Mouse (Mus musculus) kidney, adult 2 months (tissue): Measurements from ENCODE around the gene Slc6a9. TPM values are rescaled to one million over a fixed set of nuclear protein-coding genes. Genes with fewer than 3 reads are reported as not detected.

Experiments
- DNase-seq: peaks from one replicate; pipeline ENCODE4 v3.0.0; 2021
- H3K27ac ChIP-seq: fragments of 200-500 bp; 2 replicates; pipeline ENCODE4 v1.5.1; 2012; ENCODE audit warnings: low read depth, low read length, control low read depth, inconsistent platforms; ENCODE audit not compliant: insufficient read depth
- H3K27me3 ChIP-seq: fragments of 200-500 bp; replicated peaks from 2 replicates; pipeline ENCODE4 v1.6.1; 2012; ENCODE audit warnings: mild to moderate bottlenecking, moderate library complexity, low read length, inconsistent platforms; ENCODE audit not compliant: control insufficient read depth, insufficient read depth
- H3K36me3 ChIP-seq: fragments of 200-500 bp; 2 replicates; pipeline ENCODE4 v1.6.1; 2012; ENCODE audit warnings: mild to moderate bottlenecking, moderate library complexity, low read length, inconsistent platforms; ENCODE audit not compliant: control insufficient read depth, insufficient read depth
- H3K4me1 ChIP-seq: fragments of 200-500 bp; 2 replicates; pipeline ENCODE4 v1.6.1; 2011; ENCODE audit warnings: low read length; ENCODE audit not compliant: control insufficient read depth, insufficient read depth
- H3K4me3 ChIP-seq: fragments of 200-500 bp; 2 replicates; pipeline ENCODE4 v1.5.1; 2011; ENCODE audit warnings: mild to moderate bottlenecking, low read depth, low read length, control low read depth; ENCODE audit not compliant: insufficient read depth
- CTCF ChIP-seq: fragments of 200-500 bp; conservative IDR thresholded peaks from 2 replicates; pipeline ENCODE4 v1.5.1; 2011; ENCODE audit warnings: low read depth, mild to moderate bottlenecking, control low read depth, low read length, moderate library complexity, mixed read lengths; ENCODE audit not compliant: insufficient read depth, insufficient read length
- POLR2A ChIP-seq: fragments of 200-500 bp; IDR thresholded peaks from one replicate; pipeline ENCODE4 v1.6.1; 2011; ENCODE audit warnings: low read depth, low read length, control low read depth
- WGBS: fragments of 180-500 bp; shearing (Covaris S2); methylation state at CpG from one replicate; pipeline ENCODE4 v1.1.7; 2018; 5-methylcytosine and 5-hydroxymethylcytosine counted together
- polyA plus RNA-seq: library from polyadenylated mRNA; depleted of rRNA; stranded (reverse); fragments of >200 nt; gene quantifications from 2 replicates; pipeline ENCODE4 v1.2.3, GENCODE M21; 2012

The Slc6a9 gene
- polyA plus RNA-seq, 1 experiment = 19.2 TPM

- WGBS = 75% methylated on average over 8 of the region's 8 CpGs
- Histone ChIP-seq H3K4me3 (no peak overlapping the region), H3K27me3 (no peaks in the 10 kb centered on the region), H3K36me3 (peaks cover 2% of the 10 kb centered on the region; the same call in 1 of the 2 replicates), H3K4me1 (peaks cover 5% of the 10 kb centered on the region; the same call in 1 of the 2 replicates), H3K27ac (no peak overlapping the region)
- DNase-seq = no peak
- no peak for TF ChIP-seq CTCF
- TF ChIP-seq POLR2A = no peak
Observed at GRCm38 (mm10) chr4:117908834-117909453, 74.6 kb downstream of the Slc6a9 start.

- 92% methylated on average over 13 of the region's 13 CpGs for WGBS
Observed at GRCm38 (mm10) chr4:117912131-117912561, 77.8 kb downstream of the Slc6a9 start.

GRCm38 (mm10) chr4:117912685-117913273 lies 78.5 kb downstream of the Slc6a9 start:
- no peak overlapping the region for H3K27ac ChIP-seq
- 52% methylated on average over 7 of the region's 7 CpGs for WGBS
- peaks cover 5% of the 10 kb centered on the region; the same call in 1 of the 2 replicates for H3K4me1 ChIP-seq
- H3K36me3 ChIP-seq = 0 out of 2 replicates have a peak, but pooled peaks cover 2% of the 10 kb centered on the region
- H3K27me3 ChIP-seq = no peaks in the 10 kb centered on the region
- H3K4me3 ChIP-seq = no peak overlapping the region
- no peak for DNase-seq
- TF ChIP-seq CTCF (no peak), POLR2A (no peak)

More at GRCm38 (mm10) chr4:117912131-117912561, 77.8 kb downstream of the Slc6a9 start:
- no peak overlapping the region for H3K27ac ChIP-seq
- no peak overlapping the region for H3K4me3 ChIP-seq
- H3K36me3 ChIP-seq = 0 out of 2 replicates have a peak, but pooled peaks cover 2% of the 10 kb centered on the region
- no peak for DNase-seq
- peaks cover 5% of the 10 kb centered on the region; the same call in 1 of the 2 replicates for H3K4me1 ChIP-seq
- no peak for TF ChIP-seq POLR2A
- no peak for TF ChIP-seq CTCF
- H3K27me3 ChIP-seq = no peaks in the 10 kb centered on the region

- Histone ChIP-seq H3K27ac (no peak overlapping the region), H3K36me3 (0 out of 2 replicates have a peak, but pooled peaks cover 2% of the 10 kb centered on the region), H3K4me3 (no peak overlapping the region), H3K27me3 (no peaks in the 10 kb centered on the region), H3K4me1 (peaks cover 5% of the 10 kb centered on the region; the same call in 1 of the 2 replicates)
- no peak for TF ChIP-seq POLR2A
- WGBS = 31% methylated on average over 3 of the region's 3 CpGs
- peak; percentile 86 for DNase-seq
Observed at GRCm38 (mm10) chr4:117913421-117913820, 79.1 kb downstream of the Slc6a9 start.

GRCm38 (mm10) chr4:117914031-117914430 lies 79.7 kb downstream of the Slc6a9 start:
- no peak overlapping the region for H3K27ac ChIP-seq
- H3K4me3 ChIP-seq = peak overlapping the region; percentile 62
- H3K27me3 ChIP-seq = no peaks in the 10 kb centered on the region
- H3K4me1 ChIP-seq = peaks cover 5% of the 10 kb centered on the region; the same call in 1 of the 2 replicates
- 0 out of 2 replicates have a peak, but pooled peaks cover 2% of the 10 kb centered on the region for H3K36me3 ChIP-seq
- DNase-seq = no peak
- 11% methylated on average over 8 of the region's 8 CpGs for WGBS
- TF ChIP-seq POLR2A (no peak), CTCF (no peak)

- Histone ChIP-seq H3K4me3 (peak within 1 kb of the TSS; percentile 62), H3K27ac (peak within 1 kb of the TSS; percentile 95), H3K4me1 (peaks cover 5% of the 10 kb centered on the region; the same call in 1 of the 2 replicates), H3K27me3 (no peaks in the 10 kb centered on the region), H3K36me3 (0 out of 2 replicates have a peak, but pooled peaks cover 2% of the 10 kb centered on the region)
- WGBS = under 1% methylated on average over 61 of the region's 61 CpGs
- TF ChIP-seq CTCF (no peak), POLR2A (peak; percentile 60)
- DNase-seq = peak; percentile 94
Observed at GRCm38 (mm10) chr4:117914591-117915442, 80.5 kb downstream of the Slc6a9 start, which contains the start of gene Ipo13. Ipo13 (minus strand) TSS chr4:117914999.
